Mouse (Mus musculus): ENCODE measurements around the gene Map4. TPM values are rescaled to one million over a fixed set of nuclear protein-coding genes. Genes with fewer than 3 reads are reported as not detected.

The Map4 gene
- polyA plus RNA-seq (2017; shearing (Covaris generic)), result 77.7 TPM

DNA sequence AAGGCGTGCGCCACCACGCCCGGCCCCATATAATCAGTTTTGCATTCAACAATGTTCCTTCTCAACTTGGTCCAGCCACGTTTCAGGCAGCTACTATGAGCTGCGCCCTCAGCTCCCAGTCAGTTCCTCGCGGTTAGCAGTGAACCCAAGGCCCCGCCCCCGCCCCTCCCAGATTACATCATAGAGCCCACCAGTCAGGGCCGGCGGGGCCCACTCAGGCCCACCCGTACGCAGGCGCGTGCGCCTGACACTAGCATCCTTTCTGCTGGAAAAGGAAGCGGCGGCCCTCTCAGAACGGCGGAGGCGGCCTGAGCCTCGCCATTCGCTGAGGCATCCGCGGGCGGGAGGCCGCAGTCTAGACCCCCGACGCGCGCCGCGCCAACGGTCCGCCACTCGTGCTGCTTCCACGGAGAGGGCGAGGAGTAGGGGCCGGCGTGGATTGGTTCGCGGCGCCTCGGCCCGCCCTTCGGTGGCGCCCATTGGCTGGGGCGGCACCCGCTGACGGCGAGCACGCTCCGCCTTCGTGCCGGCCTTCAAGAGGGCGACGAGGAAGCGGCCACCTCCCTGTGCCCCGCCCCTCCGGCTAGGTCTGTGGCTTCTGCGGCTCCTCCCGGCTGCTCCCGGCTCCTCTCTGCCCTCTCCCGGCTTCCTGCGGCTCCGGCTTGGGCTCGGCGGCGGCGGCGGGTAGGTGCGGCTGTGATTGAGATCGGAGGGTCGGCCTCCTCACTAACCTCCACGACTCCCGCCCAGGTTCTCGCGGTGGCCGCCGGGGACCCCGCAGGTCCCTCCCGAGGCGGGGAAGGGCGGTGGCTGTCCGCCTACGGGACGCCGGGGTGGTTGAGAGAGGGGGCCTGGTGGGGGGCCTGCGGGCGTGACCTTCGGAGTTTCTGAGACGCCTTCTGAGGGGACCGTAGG lies at the start of gene Map4:
Map4 (plus strand) TSS at position 204 of the 915 bp plus-strand sequence.

DNA sequence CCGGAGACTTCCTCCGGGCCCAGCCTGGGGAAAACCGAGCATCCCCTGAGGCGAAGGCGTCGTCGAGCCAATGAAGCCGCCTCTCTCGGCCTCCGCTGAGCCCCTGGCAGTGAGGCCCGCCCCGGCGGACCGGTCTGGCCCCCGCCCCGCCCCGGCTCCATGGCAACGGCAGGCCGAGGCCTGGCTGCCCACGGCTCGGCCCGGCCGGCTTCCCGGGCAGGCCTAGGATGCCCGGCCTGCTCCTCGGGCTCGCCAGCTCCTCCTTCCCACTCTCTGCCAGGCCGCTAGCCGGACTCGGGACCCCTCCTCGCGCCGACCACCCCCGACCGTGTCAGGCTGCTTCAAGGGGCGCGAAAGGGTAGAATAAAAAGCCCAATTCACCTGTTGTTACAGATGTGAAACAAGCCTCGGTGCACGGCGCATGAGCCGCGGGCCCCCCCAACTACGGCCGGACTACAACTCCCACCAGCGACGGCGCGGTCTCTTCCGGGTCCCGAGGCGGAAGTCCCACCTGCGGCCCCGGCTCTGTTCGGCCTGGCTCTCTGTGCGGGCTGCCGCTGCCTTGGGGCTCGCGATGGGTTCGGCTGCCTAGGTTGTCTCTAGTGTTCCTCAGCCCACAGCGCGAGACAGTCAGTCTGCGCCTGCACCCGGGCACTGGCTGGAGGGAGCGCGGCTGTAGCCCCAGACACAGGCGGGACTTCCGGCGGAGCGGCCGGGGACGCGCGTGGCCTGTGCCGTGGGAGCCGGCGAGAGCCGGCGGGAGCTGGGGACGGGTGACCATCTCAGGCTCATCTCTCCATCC lies 185.9 kb downstream of the Map4 start, which contains the start of gene Smarcc1:
Smarcc1 (plus strand) TSS at position 732 of the 802 bp plus-strand sequence.

DNA sequence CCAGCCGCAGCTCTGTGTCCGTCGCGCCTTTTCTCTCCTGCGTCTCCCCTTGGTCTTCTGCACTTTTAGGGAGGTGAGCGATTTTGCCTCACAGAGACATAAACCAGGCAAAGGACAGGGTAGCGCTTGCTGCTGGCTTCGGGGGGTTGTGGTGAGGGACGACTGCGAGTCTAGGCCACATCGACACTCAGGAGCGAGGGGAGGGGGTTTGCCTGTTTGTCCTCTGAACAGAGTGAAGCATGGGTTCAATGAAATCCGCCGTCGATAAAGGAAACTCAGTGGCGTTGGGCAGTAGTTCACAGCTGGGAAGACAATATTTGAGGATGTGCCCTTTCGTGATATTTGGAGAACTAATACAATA lies 186.5 kb downstream of the Map4 start, which contains the start of gene Dhx30:
Dhx30 (minus strand) TSS at position 52 of the 361 bp plus-strand sequence.

Other genes with a start within 250 kb of the Map4 start
- gene Fbxw18, start 228.8 kb upstream of the Map4 start, polyA plus RNA-seq (2017; shearing (Covaris generic)), result not detected
- not detected for gene Fbxw26, start 185.4 kb upstream of the Map4 start, polyA plus RNA-seq (2017; shearing (Covaris generic))
- not detected for gene Fbxw27, start 140.8 kb upstream of the Map4 start, polyA plus RNA-seq (2017; shearing (Covaris generic))
- gene Spink8, start 119.2 kb upstream of the Map4 start, polyA plus RNA-seq (2017; shearing (Covaris generic)), result not detected
- gene Nme6, start 98.7 kb upstream of the Map4 start, polyA plus RNA-seq (2017; shearing (Covaris generic)), result 16.8 TPM
- gene Camp, start 81.8 kb upstream of the Map4 start, polyA plus RNA-seq (2017; shearing (Covaris generic)), result not detected
- gene Cdc25a, start 55.9 kb upstream of the Map4 start, polyA plus RNA-seq (2017; shearing (Covaris generic)), result 9.8 TPM
- gene Smarcc1, start 186.2 kb downstream of the Map4 start, polyA plus RNA-seq (2017; shearing (Covaris generic)), result 45.3 TPM
- gene Dhx30, start 186.4 kb downstream of the Map4 start, polyA plus RNA-seq (2017; shearing (Covaris generic)), result 164 TPM

Data from inflammation-experienced regulatory T-cells, adult 16 weeks (primary cell).